Mouse (Mus musculus) liver, embryonic 15.5 days (tissue): Measurements from ENCODE around the gene Atad1. TPM values are rescaled to one million over a fixed set of nuclear protein-coding genes. Genes with fewer than 3 reads are reported as not detected.
"Not testable (repeated sequence)": the region's sequence is repeated elsewhere in the genome, so short reads cannot be mapped to it uniquely, and the experiment has no call there.

ENCODE experiments used
- ATAC-seq: fragments of 200-750 bp; cut with Nextera tagmentation; 2 replicates; pipeline ENCODE4 v1.8.0; 2017; ENCODE audit warnings: moderate number of reproducible peaks, mild to moderate bottlenecking, moderate library complexity; ENCODE audit not compliant: insufficient read depth
- H3K27ac ChIP-seq: fragments of 300-500 bp; sonication (generic); replicated peaks from 2 replicates; pipeline ENCODE4 v1.5.1; 2015; ENCODE audit warnings: mild to moderate bottlenecking, inconsistent platforms
- H3K27me3 ChIP-seq: fragments of 300-500 bp; sonication (generic); 2 replicates; pipeline ENCODE4 v1.6.1; 2015; ENCODE audit warnings: mild to moderate bottlenecking, inconsistent platforms
- H3K36me3 ChIP-seq: fragments of 300-500 bp; sonication (generic); replicated peaks from 2 replicates; pipeline ENCODE4 v1.6.1; 2015; ENCODE audit warnings: moderate library complexity, mild to moderate bottlenecking, inconsistent platforms
- H3K4me1 ChIP-seq: fragments of 300-500 bp; sonication (generic); replicated peaks from 2 replicates; pipeline ENCODE4 v1.6.1; 2015; ENCODE audit warnings: inconsistent platforms
- H3K4me2 ChIP-seq: fragments of 300-500 bp; sonication (generic); 2 replicates; pipeline ENCODE4 v1.6.1; 2015; ENCODE audit warnings: moderate library complexity, mild to moderate bottlenecking, inconsistent platforms
- H3K4me3 ChIP-seq: fragments of 300-500 bp; sonication (generic); replicated peaks from 2 replicates; pipeline ENCODE4 v1.5.1; 2015; ENCODE audit warnings: mild to moderate bottlenecking, inconsistent platforms
- H3K9ac ChIP-seq: fragments of 300-500 bp; sonication (generic); 2 replicates; pipeline ENCODE4 v1.6.1; 2015; ENCODE audit warnings: moderate library complexity, mild to moderate bottlenecking, inconsistent platforms
- H3K9me3 ChIP-seq: fragments of 300-500 bp; sonication (generic); replicated peaks from 2 replicates; pipeline ENCODE4 v1.6.1; 2016; ENCODE audit warnings: inconsistent platforms
- WGBS: fragments of 180-500 bp; shearing (Covaris S2); methylation state at CpG from one replicate; pipeline ENCODE4 v1.1.7; 2015; ENCODE audit warnings: mixed read lengths; ENCODE audit not compliant: insufficient replicate concordance; 5-methylcytosine and 5-hydroxymethylcytosine counted together
- polyA plus RNA-seq: library from polyadenylated mRNA; unstranded; fragments of >200 nt; fragmentation: Nextera tagmentation; extraction: Ambion mirVana; gene quantifications from 2 replicates; pipeline ENCODE4 v1.2.1, GENCODE M21; 2015

Gene Atad1
- 20.6 and 21.3 TPM in 2 replicates for polyA plus RNA-seq

DNA sequence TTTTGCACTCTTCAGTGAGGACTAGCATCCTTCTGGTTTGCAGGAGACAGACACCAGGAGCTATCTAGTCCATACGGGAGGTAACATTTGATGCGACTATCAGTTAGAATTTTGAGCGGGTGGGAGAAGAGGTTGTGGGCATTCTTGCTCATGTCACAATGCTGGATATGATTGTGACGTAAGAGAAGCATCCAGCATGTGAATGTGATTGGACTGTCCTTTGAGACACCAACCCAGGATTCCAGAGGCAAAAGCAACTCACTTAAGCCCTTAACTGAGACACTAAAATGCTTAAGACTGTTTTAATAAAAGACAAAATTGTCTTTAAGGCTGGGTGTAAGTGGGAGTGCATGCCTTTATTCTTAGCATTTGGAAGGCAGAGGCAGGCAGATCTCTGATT, at the start of gene Atad1:
Gene Atad1 (minus strand): TSS at position 101 of the 400 bp plus-strand sequence.
- H3K9me3 ChIP-seq: no peaks in the 10 kb centered on the region
- no peak within 1 kb of the TSS for H3K9ac ChIP-seq
- no peaks in the 10 kb centered on the region for H3K27me3 ChIP-seq
- no peak within 1 kb of the TSS for H3K27ac ChIP-seq
- H3K36me3 ChIP-seq: no peaks in the 10 kb centered on the region
- no peaks in the 10 kb centered on the region for H3K4me1 ChIP-seq
- no peak within 1 kb of the TSS for H3K4me3 ChIP-seq
- no peak for ATAC-seq
- WGBS: 69% methylated on average over 4 of the region's 4 CpGs
- no peak within 1 kb of the TSS for H3K4me2 ChIP-seq

DNA sequence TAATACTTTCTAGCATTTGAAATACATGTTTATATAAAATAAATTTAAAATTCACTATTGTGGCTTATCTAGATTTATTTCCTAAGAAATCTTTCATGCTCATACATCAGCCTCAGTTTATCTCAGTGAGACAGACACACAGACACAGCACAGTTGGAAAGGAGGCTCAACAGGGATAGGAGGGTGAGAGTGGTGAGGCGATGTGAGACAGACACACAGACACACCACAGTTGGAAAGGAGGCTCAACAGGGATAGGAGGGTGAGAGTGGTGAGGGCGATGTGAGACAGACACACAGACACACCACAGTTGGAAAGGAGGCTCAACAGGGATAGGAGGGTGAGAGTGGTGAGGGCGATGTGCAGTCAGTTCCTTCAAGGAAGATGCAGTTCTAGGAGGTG, 48.4 kb upstream of the Atad1 start:
- peaks cover 22% of the 10 kb centered on the region for H3K4me1 ChIP-seq
- H3K27me3 ChIP-seq, H3K4me2 ChIP-seq, H3K27ac ChIP-seq, H3K36me3 ChIP-seq, H3K4me3 ChIP-seq, ATAC-seq, H3K9ac ChIP-seq, H3K9me3 ChIP-seq: not testable (repeated sequence)
- WGBS: 46% methylated on average over 3 of the region's 3 CpGs

DNA sequence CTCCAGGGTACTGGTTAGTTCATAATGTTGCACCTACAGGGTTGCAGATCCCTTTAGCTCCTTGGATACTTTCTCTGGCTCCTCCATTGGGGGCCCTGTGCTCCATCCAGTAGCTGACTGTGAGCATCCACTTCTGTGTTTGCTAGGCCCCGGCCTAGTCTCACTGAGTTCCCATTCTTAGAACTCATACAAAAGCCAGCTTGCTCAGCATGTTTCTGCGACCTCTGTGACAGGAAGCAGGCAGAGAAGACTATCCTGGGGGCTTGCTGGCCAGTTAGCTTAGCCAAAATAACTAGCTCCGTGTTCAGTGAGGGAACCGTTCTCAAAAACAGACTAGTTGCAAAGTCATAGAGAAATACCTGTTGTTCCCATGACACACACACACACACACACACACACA, 47.8 kb upstream of the Atad1 start:
- not testable (repeated sequence) for H3K27ac ChIP-seq, H3K9me3 ChIP-seq, H3K4me3 ChIP-seq, ATAC-seq, H3K9ac ChIP-seq, H3K36me3 ChIP-seq, H3K4me2 ChIP-seq, H3K27me3 ChIP-seq
- WGBS: 27% methylated on average over 4 of the region's 4 CpGs
- H3K4me1 ChIP-seq: peaks cover 22% of the 10 kb centered on the region

DNA sequence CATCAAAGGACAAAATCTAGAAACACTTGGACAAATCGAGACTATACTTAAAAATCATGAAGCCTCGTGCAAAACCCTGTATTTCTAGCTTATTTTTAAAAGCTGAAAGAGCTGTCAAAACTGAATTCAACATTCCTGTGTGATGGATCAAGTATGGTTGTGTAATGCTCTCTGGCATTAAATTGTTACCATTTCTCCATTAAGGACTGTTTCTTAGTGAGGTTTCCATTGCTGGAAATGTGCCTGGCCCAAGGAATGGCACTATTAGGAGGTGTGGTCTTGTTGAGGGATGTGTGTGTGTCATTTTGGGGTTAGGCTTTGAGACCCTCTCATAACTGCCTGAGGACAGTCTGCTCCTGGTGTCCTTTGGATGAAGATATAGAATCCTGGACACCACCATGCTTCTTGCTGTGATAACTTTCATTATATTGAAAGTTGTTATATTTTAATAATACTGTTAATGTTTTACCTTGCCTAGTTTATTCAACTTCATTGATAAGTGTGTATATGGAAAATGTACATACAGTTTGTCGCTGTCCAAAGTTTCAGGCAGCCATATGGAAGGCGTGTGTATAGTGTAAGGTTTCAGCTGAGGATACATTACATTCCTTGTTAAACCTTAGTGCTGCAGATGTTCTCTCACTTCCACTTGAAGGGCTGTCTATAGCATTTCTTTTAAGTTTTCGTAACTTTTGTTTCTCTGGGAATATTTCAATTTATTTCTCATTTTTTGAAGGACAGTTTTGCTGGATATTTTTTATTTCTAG, 41.9 kb upstream of the Atad1 start:
- 68% methylated on average over 5 of the region's 5 CpGs for WGBS
- Histone ChIP-seq H3K9me3 (no peaks in the 10 kb centered on the region), H3K36me3 (peaks cover 7% of the 10 kb centered on the region; the same call in 1 of the 2 replicates), H3K4me1 (peaks cover 13% of the 10 kb centered on the region), H3K4me2 (no peak overlapping the region), H3K27me3 (no peaks in the 10 kb centered on the region), H3K27ac (no peak overlapping the region), H3K4me3 (no peak overlapping the region), H3K9ac (no peak overlapping the region)
- ATAC-seq: no peak

DNA sequence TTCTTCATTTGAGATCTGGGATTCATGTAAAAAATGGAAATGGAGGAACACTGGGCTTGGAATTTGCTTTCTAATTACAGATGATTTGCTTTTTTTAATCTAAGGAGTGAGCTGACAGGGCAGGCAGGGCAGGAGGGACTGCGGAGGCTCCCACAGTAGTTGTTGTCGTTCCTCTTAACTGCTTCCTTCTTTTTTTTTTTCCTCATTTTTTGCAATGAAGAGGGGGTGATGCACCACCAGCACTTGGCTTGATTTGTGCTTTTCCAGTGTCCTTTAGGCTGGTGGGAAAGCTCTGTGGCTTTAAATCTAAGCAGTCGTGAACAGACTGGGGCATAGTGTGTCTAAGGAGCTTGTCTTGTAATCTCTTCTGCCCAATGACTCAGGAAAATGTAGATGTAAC, 39.5 kb upstream of the Atad1 start:
- no peak overlapping the region for H3K4me3 ChIP-seq
- 37% methylated on average over 3 of the region's 3 CpGs for WGBS
- H3K4me2 ChIP-seq: no peak overlapping the region
- no peaks in the 10 kb centered on the region for H3K27me3 ChIP-seq
- H3K4me1 ChIP-seq: peaks cover 8% of the 10 kb centered on the region
- H3K9ac ChIP-seq: no peak overlapping the region
- no peaks in the 10 kb centered on the region for H3K9me3 ChIP-seq
- H3K27ac ChIP-seq: no peak overlapping the region
- ATAC-seq: no peak
- no peaks in the 10 kb centered on the region for H3K36me3 ChIP-seq

DNA sequence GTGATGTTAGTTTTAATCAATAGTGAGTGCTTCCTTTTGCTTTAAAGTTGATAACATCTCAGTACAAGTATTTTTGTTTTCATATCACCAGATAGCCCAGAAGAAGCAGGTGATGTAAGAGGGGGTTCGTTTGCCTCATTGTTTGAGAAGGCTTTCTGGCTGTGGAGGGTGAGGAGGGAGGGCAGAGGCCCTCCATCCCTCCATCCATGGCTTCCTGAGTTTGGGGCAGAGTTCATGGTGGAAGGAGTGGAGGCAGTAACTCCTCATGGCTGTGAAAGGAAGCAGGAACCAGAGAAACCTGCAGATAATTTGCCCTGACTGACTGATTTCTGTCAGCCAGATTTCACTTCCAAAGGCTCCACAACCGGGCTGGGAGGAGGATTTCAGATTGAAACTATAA, 38.8 kb upstream of the Atad1 start:
- Histone ChIP-seq H3K27ac (no peak overlapping the region), H3K4me1 (peaks cover 8% of the 10 kb centered on the region), H3K9ac (no peak overlapping the region), H3K4me2 (no peak overlapping the region), H3K9me3 (no peaks in the 10 kb centered on the region), H3K36me3 (peaks cover 2% of the 10 kb centered on the region; the same call in 1 of the 2 replicates), H3K27me3 (no peaks in the 10 kb centered on the region), H3K4me3 (no peak overlapping the region)
- ATAC-seq: no peak
- 17% methylated on average over 2 of the region's 2 CpGs for WGBS

DNA sequence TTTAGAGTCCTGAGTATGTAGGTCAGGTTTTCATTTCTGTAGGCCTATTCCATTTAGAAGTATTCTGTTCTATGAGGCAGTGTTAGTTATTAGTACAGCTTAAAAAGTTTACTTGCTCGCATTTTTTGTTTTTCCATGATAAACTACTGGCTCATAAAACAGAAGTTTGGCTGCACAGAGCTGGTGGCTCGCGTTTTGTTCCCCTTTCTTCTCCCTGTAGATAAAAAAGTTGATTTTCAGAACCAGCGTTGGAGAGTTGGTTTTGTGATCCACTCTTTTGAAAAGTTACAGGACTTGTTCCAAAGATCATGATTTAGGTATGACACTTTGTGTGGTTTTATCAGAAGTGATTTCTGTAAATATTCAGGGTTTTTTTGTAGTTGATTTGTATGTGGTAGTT, 22.9 kb upstream of the Atad1 start:
- no peak for ATAC-seq
- Histone ChIP-seq H3K4me2 (no peak overlapping the region), H3K27me3 (no peaks in the 10 kb centered on the region), H3K9me3 (no peaks in the 10 kb centered on the region), H3K4me1 (peaks cover 27% of the 10 kb centered on the region), H3K9ac (no peak overlapping the region), H3K27ac (no peak overlapping the region), H3K36me3 (peaks cover 15% of the 10 kb centered on the region), H3K4me3 (no peak overlapping the region)
- WGBS: 20% methylated on average over 4 of the region's 4 CpGs

DNA sequence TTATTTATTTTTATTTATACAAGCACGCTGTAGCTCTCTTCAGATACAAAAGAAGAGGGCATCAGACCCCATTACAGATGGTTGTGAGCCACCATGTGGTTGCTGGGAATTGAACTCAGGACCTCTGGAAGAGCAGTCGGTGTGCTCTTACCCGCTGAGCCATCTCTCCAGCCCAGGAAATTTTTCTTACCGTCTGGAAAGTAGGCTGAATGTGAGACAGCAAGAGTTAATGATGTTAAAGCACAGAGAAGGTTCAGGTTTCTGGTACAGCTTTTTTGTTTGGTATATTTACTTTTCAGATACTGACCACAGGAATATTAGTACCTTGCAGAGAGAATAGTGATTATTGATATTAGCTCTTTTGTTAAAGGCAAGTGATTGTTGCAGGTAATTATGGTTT, 21.6 kb upstream of the Atad1 start:
- no peaks in the 10 kb centered on the region for H3K27me3 ChIP-seq
- no peak overlapping the region for H3K9ac ChIP-seq
- peak overlapping the region; percentile 44; the same call in 1 of the 2 replicates for H3K4me2 ChIP-seq
- no peak for ATAC-seq
- no peak overlapping the region for H3K27ac ChIP-seq
- H3K4me1 ChIP-seq: peaks cover 33% of the 10 kb centered on the region
- no peaks in the 10 kb centered on the region for H3K9me3 ChIP-seq
- peaks cover 12% of the 10 kb centered on the region for H3K36me3 ChIP-seq
- H3K4me3 ChIP-seq: no peak overlapping the region
- 65% methylated on average over 4 of the region's 4 CpGs for WGBS

DNA sequence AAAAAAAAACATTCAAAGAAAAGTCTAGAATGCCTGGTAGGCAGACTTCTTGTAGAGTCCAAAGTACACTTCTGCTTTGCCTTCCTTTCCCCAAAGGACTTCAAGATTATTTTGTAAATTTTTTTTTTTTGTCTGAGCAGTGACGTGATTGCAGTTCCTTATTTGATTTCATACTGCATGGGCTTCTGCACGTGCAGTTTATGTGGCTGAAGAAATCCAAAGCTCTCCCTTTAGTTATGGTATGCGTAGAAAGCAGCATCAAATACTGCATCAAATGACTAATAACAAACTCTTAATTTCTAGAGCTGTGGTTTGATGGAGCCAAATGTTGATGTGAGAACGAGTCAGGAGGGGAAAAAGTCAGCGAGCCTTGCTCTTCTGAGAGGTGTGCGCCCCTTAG, 20.9 kb upstream of the Atad1 start:
- H3K4me2 ChIP-seq: peak overlapping the region; percentile 44
- peak overlapping the region; percentile 25; the same call in 1 of the 2 replicates for H3K4me3 ChIP-seq
- no peaks in the 10 kb centered on the region for H3K27me3 ChIP-seq
- peaks cover 7% of the 10 kb centered on the region; the same call in 1 of the 2 replicates for H3K36me3 ChIP-seq
- no peaks in the 10 kb centered on the region for H3K9me3 ChIP-seq
- no peak overlapping the region for H3K9ac ChIP-seq
- peaks cover 37% of the 10 kb centered on the region for H3K4me1 ChIP-seq
- no peak for ATAC-seq
- H3K27ac ChIP-seq: no peak overlapping the region
- 36% methylated on average over 6 of the region's 6 CpGs for WGBS

DNA sequence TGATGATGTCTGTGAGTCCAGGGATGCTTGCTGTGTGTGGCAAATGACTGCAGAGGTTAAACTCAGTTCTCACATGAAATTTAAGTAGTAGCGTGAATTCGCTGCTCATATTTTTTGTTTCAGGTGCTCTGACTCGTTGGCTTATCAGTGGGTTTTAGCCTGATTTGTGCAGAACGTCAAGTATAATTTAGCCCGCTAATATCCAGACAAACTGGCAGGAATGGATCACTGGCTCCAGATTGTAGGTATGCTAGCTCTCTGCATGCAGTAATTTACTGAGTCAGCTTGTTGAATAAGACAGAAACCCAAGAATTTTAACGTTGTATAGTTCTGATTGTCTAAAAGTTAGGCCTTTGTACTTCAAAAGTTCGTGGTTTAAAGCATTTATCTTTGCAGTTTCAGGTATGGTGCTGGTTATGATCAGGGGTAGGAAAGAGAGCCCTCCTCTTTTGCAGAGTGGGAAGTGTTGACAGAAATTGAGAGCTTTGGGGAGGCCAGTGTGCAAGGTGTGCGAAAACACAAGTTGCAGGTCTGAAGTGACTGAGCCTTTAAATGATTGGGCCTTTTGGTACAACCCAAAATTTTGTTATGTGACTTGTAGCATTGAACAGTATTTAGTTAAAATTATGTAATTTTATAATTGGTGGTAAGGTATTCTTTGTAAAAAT, 19.9 kb upstream of the Atad1 start:
- Histone ChIP-seq H3K27ac (no peak overlapping the region), H3K4me1 (peaks cover 47% of the 10 kb centered on the region), H3K9ac (0 out of 2 replicates have a peak overlapping the region, but pooled peaks have one; percentile 4), H3K9me3 (no peaks in the 10 kb centered on the region), H3K36me3 (0 out of 2 replicates have a peak, but pooled peaks cover 7% of the 10 kb centered on the region), H3K27me3 (peaks cover 2% of the 10 kb centered on the region), H3K4me2 (peak overlapping the region; percentile 100), H3K4me3 (peak overlapping the region; percentile 98)
- ATAC-seq: no peak
- WGBS: 6% methylated on average over 8 of the region's 8 CpGs

DNA sequence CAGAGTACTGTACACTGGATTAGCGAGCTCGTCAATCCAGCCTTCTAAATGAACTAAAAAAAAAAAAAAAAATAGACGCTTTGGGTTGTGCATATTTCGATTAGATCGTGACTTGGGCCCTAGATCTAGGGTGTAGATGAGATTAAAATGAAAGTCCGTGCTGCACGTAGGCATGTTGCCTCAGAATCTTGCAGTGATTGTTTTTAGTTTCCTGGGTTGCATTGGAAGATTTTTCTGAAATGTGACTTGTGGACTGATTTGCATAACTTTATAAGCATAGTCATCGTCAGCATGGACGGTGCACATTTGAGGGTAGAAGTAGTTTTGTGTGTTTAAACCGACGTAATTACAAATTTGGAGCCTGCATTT, 19.2 kb upstream of the Atad1 start:
- Histone ChIP-seq H3K9me3 (no peaks in the 10 kb centered on the region), H3K4me1 (peaks cover 50% of the 10 kb centered on the region), H3K27me3 (peaks cover 5% of the 10 kb centered on the region), H3K27ac (no peak overlapping the region), H3K36me3 (0 out of 2 replicates have a peak, but pooled peaks cover 7% of the 10 kb centered on the region), H3K4me3 (peak overlapping the region; percentile 98), H3K4me2 (peak overlapping the region; percentile 100), H3K9ac (peak overlapping the region; percentile 97)
- under 1% methylated on average over 11 of the region's 11 CpGs for WGBS
- ATAC-seq: no peak
